Mouse (Mus musculus) ES-E14 (cell line): Measurements from ENCODE around the gene Naxe. TPM values are rescaled to one million over a fixed set of nuclear protein-coding genes. Genes with fewer than 3 reads are reported as not detected.

ENCODE experiments used
- DNase-seq: peaks from one replicate; pipeline ENCODE4 v3.0.0-alpha.2; 2013; ENCODE audit warnings: low read depth, low spot score
- H3K27ac ChIP-seq: 2 replicates; pipeline ENCODE4 v1.5.1; 2012; ENCODE audit warnings: low read depth, mild to moderate bottlenecking, low read length, moderate library complexity, mixed read lengths; ENCODE audit not compliant: poor library complexity, insufficient read depth, severe bottlenecking
- H3K36me3 ChIP-seq: 2 replicates; pipeline ENCODE4 v1.6.1; 2012; ENCODE audit warnings: mild to moderate bottlenecking, low read length, moderate library complexity, mixed read lengths; ENCODE audit not compliant: control insufficient read depth, poor library complexity, insufficient read depth, severe bottlenecking
- H3K4me1 ChIP-seq, 2 experiments: fragments of 150-350 bp in 1 of 2; sonication (generic) in 1 of 2; 2 replicates each; pipeline ENCODE4 v1.6.1; 2012; ENCODE audit warnings: low read length in 2 of 2, mild to moderate bottlenecking in 1 of 2, mixed read lengths in 1 of 2; ENCODE audit not compliant: control insufficient read depth in 2 of 2, insufficient read depth in 2 of 2, poor library complexity in 1 of 2
- H3K4me3 ChIP-seq, 2 experiments: fragments of 150-350 bp in 1 of 2; sonication (generic) in 1 of 2; 2 replicates each; pipeline ENCODE4 v1.5.1; 2012; ENCODE audit warnings: low read length in 2 of 2, low read depth in 1 of 2, mild to moderate bottlenecking in 1 of 2, mixed read lengths in 1 of 2; ENCODE audit not compliant: insufficient read depth in 1 of 2, poor library complexity in 1 of 2, severe bottlenecking in 1 of 2
- H3K9ac ChIP-seq: 2 replicates; pipeline ENCODE4 v1.6.1; 2012; ENCODE audit warnings: low read depth, mild to moderate bottlenecking, low read length, mixed read lengths; ENCODE audit not compliant: poor library complexity, insufficient read depth, severe bottlenecking
- H3K9me3 ChIP-seq: fragments of 150-350 bp; sonication (generic); 2 replicates; pipeline ENCODE4 v1.6.1; 2012; ENCODE audit warnings: low read depth, mild to moderate bottlenecking, low read length; ENCODE audit not compliant: control insufficient read depth, insufficient read depth
- CHD2 ChIP-seq: IDR thresholded peaks from 2 replicates; pipeline ENCODE4 v1.6.1; 2014; ENCODE audit warnings: mild to moderate bottlenecking, low read depth, low read length, inconsistent platforms
- HCFC1 ChIP-seq: IDR thresholded peaks from 2 replicates; pipeline ENCODE4 v1.6.1; 2012; ENCODE audit warnings: low read length, inconsistent platforms, borderline replicate concordance; ENCODE audit not compliant: insufficient read depth
- MAFK ChIP-seq: IDR thresholded peaks from 2 replicates; pipeline ENCODE4 v1.6.1; 2014; ENCODE audit warnings: mild to moderate bottlenecking, low read depth, low read length, inconsistent platforms; ENCODE audit not compliant: insufficient read depth
- ZC3H11A ChIP-seq: IDR thresholded peaks from 2 replicates; pipeline ENCODE4 v1.6.1; 2012; ENCODE audit warnings: low read depth, mild to moderate bottlenecking, inconsistent platforms, low read length, borderline replicate concordance
- ZNF384 ChIP-seq: IDR thresholded peaks from 2 replicates; pipeline ENCODE4 v1.6.1; 2012; ENCODE audit warnings: low read depth, low read length, inconsistent platforms
- in situ Hi-C, 2 experiments: fragments of 600-800 bp; cut with MboI; formaldehyde crosslinking; loops; one replicate each; pipeline ENCODE4 v1.15.1; 2025; ENCODE audit warnings: low sequenced_read_pairs in 2 of 2, inconsistent platforms in 1 of 2; ENCODE audit not compliant: unreplicated experiment in 2 of 2
- total RNA-seq: library from RNA; depleted of rRNA; stranded (reverse); fragments of 300-350 nt; gene quantifications from 2 replicates; pipeline ENCODE4 v1.2.3, GENCODE M21; 2012; rRNA removed

The Naxe gene
- total RNA-seq, 1 experiment: 117 TPM

GRCm38 (mm10) chr3:88022322-88023191, 35.7 kb downstream of the Naxe start:
- H3K9me3 ChIP-seq: no peaks in the 10 kb centered on the region
- in situ Hi-C loops: loop anchor here in 1 of 2 experiments (5.0 kb wide), 1 partner anchor 50 kb away; no protein-coding TSS in a partner anchor
- DNase-seq: peak; percentile 92
- peak overlapping the region; percentile 70 to 89 for H3K4me3 ChIP-seq
- no peaks in the 10 kb centered on the region for H3K4me1 ChIP-seq
- 0 out of 2 replicates have a peak, but pooled peaks have one; percentile 20 for TF ChIP-seq HCFC1
- no peak for TF ChIP-seq ZC3H11A
- no peaks in the 10 kb centered on the region for H3K36me3 ChIP-seq
- H3K27ac ChIP-seq: no peak overlapping the region
- H3K9ac ChIP-seq: no peak overlapping the region

DNA sequence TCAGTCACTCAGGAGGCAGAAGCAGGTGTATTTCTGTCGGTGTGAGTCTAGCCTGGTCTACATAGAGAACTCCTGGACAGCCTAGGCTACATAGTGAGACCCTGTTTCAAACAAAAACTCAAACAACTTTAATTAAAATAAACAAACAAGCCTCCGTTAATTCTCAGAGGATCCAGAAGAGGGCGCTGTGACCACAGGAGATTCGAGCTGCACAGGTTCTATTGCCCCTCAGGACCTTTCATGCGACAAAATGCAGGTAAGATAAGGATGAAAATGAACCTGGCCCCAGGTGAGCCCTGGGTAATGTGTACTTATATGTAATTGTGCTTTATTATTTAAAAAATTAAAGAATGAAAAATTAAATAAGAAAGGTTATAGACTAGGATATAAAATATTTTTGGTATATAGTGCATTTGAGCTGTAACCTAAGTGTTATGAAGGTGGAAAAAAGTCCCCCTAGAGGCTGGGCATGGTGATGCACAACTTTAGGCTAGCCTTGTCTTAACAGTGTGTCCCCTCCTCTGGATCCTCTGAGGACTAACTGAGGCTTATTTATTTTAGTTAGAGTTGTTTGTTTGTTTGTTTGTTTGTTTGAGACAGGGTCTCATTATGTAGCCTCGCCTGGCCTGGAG, 47.5 kb downstream of the Naxe start:
- peak; percentile 72 for DNase-seq
- H3K9me3 ChIP-seq: no peaks in the 10 kb centered on the region
- H3K27ac ChIP-seq: no peak overlapping the region
- H3K4me1 ChIP-seq: no peaks in the 10 kb centered on the region
- H3K9ac ChIP-seq: no peak overlapping the region
- no peak overlapping the region for H3K4me3 ChIP-seq
- TF ChIP-seq HCFC1: no peak
- TF ChIP-seq MAFK: no peak
- 0 out of 2 replicates have a peak, but pooled peaks have one; percentile 10 for TF ChIP-seq ZC3H11A
- no peak for TF ChIP-seq ZNF384
- TF ChIP-seq CHD2: no peak
- in situ Hi-C loops: no loop called here
- no peaks in the 10 kb centered on the region for H3K36me3 ChIP-seq

Other genes with a start within 250 kb of the Naxe start
- 1.8 TPM in 2 replicates for gene Pear1, start 234.2 kb downstream of the Naxe start, total RNA-seq
- 0.05 and 0.22 TPM in 2 replicates for gene Sh2d2a, start 211.7 kb downstream of the Naxe start, total RNA-seq
- 40.2 and 53.8 TPM in 2 replicates for gene Prcc, start 172.9 kb downstream of the Naxe start, total RNA-seq
- 296 and 312 TPM in 2 replicates for gene Hdgf, start 152.2 kb downstream of the Naxe start, total RNA-seq
- 154 and 162 TPM in 2 replicates for gene Mrpl24, start 139.0 kb downstream of the Naxe start, total RNA-seq
- gene Isg20l2, start 128.2 kb downstream of the Naxe start, total RNA-seq: 33.6 and 40.1 TPM in 2 replicates
- 22.0 and 25.5 TPM in 2 replicates for gene Rrnad1, start 127.8 kb downstream of the Naxe start, total RNA-seq
- gene Crabp2, start 109.8 kb downstream of the Naxe start, total RNA-seq: 9.4 and 19.7 TPM in 2 replicates
- gene Nes, start 87.4 kb downstream of the Naxe start, total RNA-seq: 22.3 and 29.4 TPM in 2 replicates
- 1.4 and 2.6 TPM in 2 replicates for gene Bcan, start 58.3 kb downstream of the Naxe start, total RNA-seq
- gene Hapln2, start 30.9 kb downstream of the Naxe start, total RNA-seq: not detected in 2 replicates
- gene Gpatch4, start 15.4 kb downstream of the Naxe start, total RNA-seq: 33.5 and 37.9 TPM in 2 replicates
- not detected in 2 replicates for gene Ttc24, start 19.8 kb upstream of the Naxe start, total RNA-seq
- 60.3 and 81.2 TPM in 2 replicates for gene Iqgap3, start 23.5 kb upstream of the Naxe start, total RNA-seq
- 8.8 and 10.4 TPM in 2 replicates for gene Mef2d, start 83.9 kb upstream of the Naxe start, total RNA-seq
- gene Rhbg, start 196.2 kb upstream of the Naxe start, total RNA-seq: 3.4 and 4.6 TPM in 2 replicates
- 2.4 and 2.9 TPM in 2 replicates for gene Gm38392, start 228.7 kb upstream of the Naxe start, total RNA-seq
- gene Tsacc, start 238.5 kb upstream of the Naxe start, total RNA-seq: 8.4 and 16.7 TPM in 2 replicates
- gene Cct3, start 238.6 kb upstream of the Naxe start, total RNA-seq: 793 and 920 TPM in 2 replicates